Mouse (Mus musculus): ENCODE data around the gene Cfap221. TPM values are rescaled to one million over a fixed set of nuclear protein-coding genes. Genes with fewer than 3 reads are reported as not detected.

Gene Cfap221
- total and polyA plus RNA-seq, 3 experiments: not detected

DNA sequence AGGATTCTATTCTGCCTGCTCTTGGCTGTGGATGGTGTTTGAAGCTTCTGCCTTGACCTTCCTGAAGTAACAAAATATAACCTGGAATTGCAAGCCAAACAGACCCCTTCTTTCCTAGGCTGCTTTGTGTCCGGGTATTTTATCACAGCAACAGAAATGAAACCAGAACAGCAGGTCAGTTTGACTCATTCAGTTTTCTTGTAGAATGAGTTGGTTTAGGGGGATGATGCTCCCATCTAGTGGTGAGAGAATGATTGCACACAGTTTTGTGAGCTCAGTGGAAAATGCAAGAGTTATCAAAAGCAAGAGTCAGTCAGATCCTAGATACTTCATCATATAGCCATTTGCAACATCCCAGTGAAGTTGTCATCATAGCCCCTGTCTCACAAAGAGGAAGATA lies 67.3 kb downstream of the Cfap221 start:
- Histone ChIP-seq H3K4me3 (replicated peaks in 1 of 3; ENCODE audit: low read depth in 2 of 3, low read length in 2 of 3, poor library complexity in 1 of 3) (no peak overlapping the region), H3K27me3 (replicated peaks) (no peaks in the 10 kb centered on the region), H3K79me2 (replicated peaks; ENCODE audit: control insufficient read depth, extremely low read depth, insufficient read depth, poor library complexity, severe bottlenecking) (no peaks in the 10 kb centered on the region), H3K9ac (ENCODE audit: insufficient read depth, low read depth) (no peak overlapping the region), H3K4me2 (ENCODE audit: insufficient read depth, low read depth, poor library complexity, severe bottlenecking) (no peak overlapping the region), H3K27ac (ENCODE audit: insufficient read depth, low read depth) (no peak overlapping the region), H3K36me3 (replicated peaks in 1 of 2; ENCODE audit: control insufficient read depth in 1 of 2, insufficient read depth in 1 of 2, low read length in 1 of 2) (no peaks in the 10 kb centered on the region), H3K4me1 (ENCODE audit: control insufficient read depth in 1 of 2, insufficient read depth in 2 of 2) (peaks cover 0 to 6% of the 10 kb centered on the region in 2 experiments; a peak in 2 of 4 replicates), H3K9me3 (replicated peaks; ENCODE audit: low read length) (peaks cover 3% of the 10 kb centered on the region)
- in situ Hi-C loops (cut with MboI; ENCODE audit: low pct_ligation_motif_present, low pct_unique_long_range_greater_than_20kb, low sequenced_read_pairs) (no loop called here), dilution Hi-C loops (cut with MboI; ENCODE audit: extremely low pct_ligation_motif_present, extremely low pct_unique_long_range_greater_than_20kb, low sequenced_read_pairs) (no loop called here)
- peak; percentile 59 for DNase-seq (ENCODE audit: extremely low read depth)
- no peak for TF ChIP-seq PAX5 (IDR thresholded peaks at IDR 0.05; ENCODE audit: low read length)
- TF ChIP-seq BHLHE40 (IDR thresholded peaks at IDR 0.05; ENCODE audit: low read depth, low read length): no peak
- peak; percentile 9; the same call in 1 of the 2 replicates for TF ChIP-seq JUN (IDR thresholded peaks at IDR 0.05; ENCODE audit: insufficient read depth, low read depth, low read length)
- peak; percentile 36 to 88; a peak in 3 of 4 replicates for TF ChIP-seq CTCF (conservative IDR thresholded peaks at IDR 0.05 in 1 of 2, IDR thresholded peaks at IDR 0.05 in 1 of 2; ENCODE audit: low read depth in 2 of 2, low read length in 2 of 2)
- TF ChIP-seq NRF1 (IDR thresholded peaks at IDR 0.05; ENCODE audit: low read depth, low read length): no peak
- no peak for TF ChIP-seq MXI1 (IDR thresholded peaks at IDR 0.05; ENCODE audit: low read depth, low read length)
- no peak; the same call in 1 of the 2 replicates for TF ChIP-seq JUND (conservative IDR thresholded peaks at IDR 0.05; ENCODE audit: low read depth, low read length)
- peak; percentile 33; the same call in 1 of the 2 replicates for TF ChIP-seq EP300 (IDR thresholded peaks at IDR 0.05; ENCODE audit: low read length)
- no peak for TF ChIP-seq ZKSCAN1 (IDR thresholded peaks at IDR 0.05; ENCODE audit: borderline replicate concordance, low read depth, low read length)
- peak; percentile 73 for TF ChIP-seq IRF4 (IDR thresholded peaks at IDR 0.05; ENCODE audit: low read depth, low read length)
- TF ChIP-seq MEF2A (IDR thresholded peaks at IDR 0.05; ENCODE audit: borderline replicate concordance, low read depth, low read length): 0 out of 2 replicates have a peak, but pooled peaks have one; percentile 11
- peak; percentile 71 for TF ChIP-seq SMC3 (IDR thresholded peaks at IDR 0.05; ENCODE audit: low read depth, low read length)
- TF ChIP-seq RAD21 (IDR thresholded peaks at IDR 0.05; ENCODE audit: low read depth, low read length): peak; percentile 92

DNA sequence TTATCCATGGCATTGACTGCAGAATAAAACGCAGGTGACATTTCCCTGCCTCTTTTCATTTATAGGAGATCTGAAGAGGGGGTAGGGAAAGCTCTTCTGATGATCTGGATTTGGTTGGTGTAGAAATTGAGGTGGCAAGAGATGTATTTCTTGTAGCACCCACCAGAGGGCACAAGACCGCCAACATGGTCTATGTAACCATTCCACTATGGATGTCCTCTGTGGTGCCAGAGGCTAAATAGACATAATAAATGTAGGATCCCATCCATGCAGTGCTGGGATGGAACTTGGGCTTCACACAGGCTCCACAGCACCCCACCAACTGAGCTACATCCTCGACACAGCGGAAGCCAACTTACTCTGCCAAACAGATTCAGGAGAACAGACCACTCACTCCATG lies 77.7 kb downstream of the Cfap221 start:
- peak; percentile 47 to 78; a peak in 3 of 4 replicates for TF ChIP-seq CTCF (conservative IDR thresholded peaks at IDR 0.05 in 1 of 2, IDR thresholded peaks at IDR 0.05 in 1 of 2; ENCODE audit: low read depth in 2 of 2, low read length in 2 of 2)
- peak; percentile 71 for TF ChIP-seq SMC3 (IDR thresholded peaks at IDR 0.05; ENCODE audit: low read depth, low read length)
- peak; percentile 53 for TF ChIP-seq RAD21 (IDR thresholded peaks at IDR 0.05; ENCODE audit: low read depth, low read length)
- TF ChIP-seq EP300 (IDR thresholded peaks at IDR 0.05; ENCODE audit: low read length): no peak
- no peak for TF ChIP-seq NRF1 (IDR thresholded peaks at IDR 0.05; ENCODE audit: low read depth, low read length)
- no peaks in the 10 kb centered on the region for H3K36me3 ChIP-seq (replicated peaks in 1 of 2; ENCODE audit: control insufficient read depth in 1 of 2, insufficient read depth in 1 of 2, low read length in 1 of 2)
- peak; percentile 47 for DNase-seq (ENCODE audit: extremely low read depth)
- H3K9me3 ChIP-seq (replicated peaks; ENCODE audit: low read length): no peaks in the 10 kb centered on the region
- H3K27ac ChIP-seq (ENCODE audit: insufficient read depth, low read depth): no peak overlapping the region
- no peak overlapping the region for H3K9ac ChIP-seq (ENCODE audit: insufficient read depth, low read depth)
- H3K27me3 ChIP-seq (replicated peaks): no peaks in the 10 kb centered on the region
- H3K4me1 ChIP-seq (ENCODE audit: control insufficient read depth in 1 of 2, insufficient read depth in 2 of 2): no peaks in the 10 kb centered on the region
- H3K4me3 ChIP-seq (replicated peaks in 1 of 3; ENCODE audit: low read depth in 2 of 3, low read length in 2 of 3, poor library complexity in 1 of 3): no peak overlapping the region
- no peaks in the 10 kb centered on the region for H3K79me2 ChIP-seq (replicated peaks; ENCODE audit: control insufficient read depth, extremely low read depth, insufficient read depth, poor library complexity, severe bottlenecking)
- no peak overlapping the region for H3K4me2 ChIP-seq (ENCODE audit: insufficient read depth, low read depth, poor library complexity, severe bottlenecking)
- dilution Hi-C loops (cut with MboI; ENCODE audit: extremely low pct_ligation_motif_present, extremely low pct_unique_long_range_greater_than_20kb, low sequenced_read_pairs) (no loop called here), in situ Hi-C loops (cut with MboI; ENCODE audit: low pct_ligation_motif_present, low pct_unique_long_range_greater_than_20kb, low sequenced_read_pairs) (loop anchor here (25.0 kb wide), 1 partner anchor 232 kb away; no protein-coding TSS in a partner anchor)

Measured in CH12.LX (cell line).